Mouse (Mus musculus) thymus, postnatal 25 days (tissue): Measurements from ENCODE around the gene Adam17.

Source experiments
- DNase-seq: peaks from one replicate; pipeline ENCODE4 v3.0.0; 2022

The Adam17 gene

GRCm38 (mm10) chr12:21373100-21373819, at the start of gene Adam17:
Gene Adam17, minus strand, starts transcription at chr12:21373632.
- DNase-seq = peak; percentile 96

DNA sequence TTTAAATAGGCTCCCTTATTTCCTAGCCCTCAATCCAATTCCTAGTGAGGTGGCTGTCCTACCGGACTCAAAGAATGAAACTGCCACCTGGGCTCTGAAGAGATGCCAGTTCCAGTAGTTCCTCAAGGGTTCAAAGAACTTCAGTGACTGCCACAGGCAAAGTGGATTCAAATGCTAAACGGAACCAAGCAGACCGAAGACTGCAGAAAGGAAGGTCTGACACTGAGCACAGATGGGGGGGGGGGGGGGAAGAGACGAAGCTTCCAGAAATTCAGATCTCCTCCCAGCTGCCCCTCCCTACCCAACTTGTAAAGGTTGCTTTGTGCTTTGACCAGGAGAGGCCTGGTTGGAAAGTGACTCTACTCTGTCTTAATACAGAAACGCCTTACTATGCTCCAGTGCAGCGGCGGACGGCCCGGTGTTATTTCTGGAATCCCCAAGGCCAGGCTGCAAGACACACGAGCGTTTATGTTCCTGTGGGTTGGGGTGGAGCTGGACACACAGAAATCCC, 45.2 kb upstream of the Adam17 start:
- DNase-seq = no peak

DNA sequence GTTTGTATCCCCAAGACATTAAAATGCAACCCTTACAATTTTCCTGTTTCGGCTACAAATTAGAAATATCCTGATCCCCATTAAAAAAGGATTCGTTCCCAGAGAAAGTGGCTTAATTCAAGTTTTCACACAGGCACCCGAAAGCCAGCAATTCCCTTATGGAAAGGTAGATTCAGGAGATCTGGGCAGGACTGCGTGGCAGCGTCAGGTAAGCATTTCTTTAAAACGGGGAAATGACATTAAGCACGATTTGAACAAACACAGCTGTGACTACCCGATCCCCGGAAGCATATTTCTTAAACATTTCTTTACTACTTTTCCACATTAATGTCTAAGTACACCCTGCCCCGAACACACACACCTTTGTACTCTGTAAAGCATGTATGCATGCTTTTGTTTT, 44.7 kb upstream of the Adam17 start:
- peak; percentile 30 for DNase-seq

DNA sequence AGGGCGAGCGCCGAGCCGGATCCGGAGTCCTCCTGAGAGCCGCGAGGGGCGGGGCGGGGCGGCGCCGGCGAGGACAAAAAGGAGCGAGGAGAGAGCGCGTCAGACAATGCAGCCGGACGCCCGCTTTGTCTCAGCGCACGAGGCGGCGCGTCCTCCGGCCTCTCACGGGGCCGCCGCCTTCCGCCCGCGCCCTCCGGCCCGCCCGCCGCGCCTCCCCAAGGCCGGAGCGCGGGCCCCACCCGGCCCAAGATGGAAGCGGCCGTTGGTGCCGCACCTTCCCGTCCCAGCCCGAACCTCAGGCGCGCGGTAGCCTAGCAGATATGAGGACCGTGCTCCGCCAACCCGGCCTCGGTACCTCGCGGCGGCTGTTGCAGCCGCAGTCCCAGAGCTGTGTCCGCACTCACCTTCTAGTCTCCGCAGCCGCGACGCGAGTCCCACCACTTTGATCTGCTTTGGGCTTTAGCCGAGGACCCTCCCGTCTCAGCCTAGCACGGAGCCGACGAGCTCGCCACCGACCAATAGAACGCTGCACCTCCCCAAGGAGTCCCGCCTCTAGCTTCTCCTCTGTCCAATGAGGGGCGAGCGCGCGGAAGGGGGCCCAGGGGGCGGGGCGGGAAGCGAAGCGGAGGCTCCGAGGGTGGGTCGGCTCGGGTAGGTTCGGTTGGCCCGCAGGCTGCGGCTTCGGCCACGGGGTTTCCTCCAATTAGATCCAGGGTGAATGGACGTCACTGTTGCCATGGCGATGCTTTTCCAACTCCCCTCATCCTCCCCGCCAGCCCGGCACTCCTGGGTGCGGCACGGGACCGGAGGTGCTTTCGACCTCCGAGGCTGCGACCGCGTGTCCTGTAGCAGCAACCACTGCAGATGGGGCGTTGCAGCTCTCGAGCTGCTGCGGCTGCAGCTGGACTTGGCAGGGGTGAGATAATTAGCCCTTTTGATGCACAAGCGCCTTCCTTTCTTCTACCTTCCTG, 44.0 kb upstream of the Adam17 start, which contains the start of gene Ywhaq:
Gene Ywhaq, minus strand, starts transcription at position 538 of the 971 bp plus-strand sequence.
- peak; percentile 94 for DNase-seq

GRCm38 (mm10) chr12:21416506-21416905, 43.1 kb upstream of the Adam17 start:
- peak; percentile 18 for DNase-seq

DNA sequence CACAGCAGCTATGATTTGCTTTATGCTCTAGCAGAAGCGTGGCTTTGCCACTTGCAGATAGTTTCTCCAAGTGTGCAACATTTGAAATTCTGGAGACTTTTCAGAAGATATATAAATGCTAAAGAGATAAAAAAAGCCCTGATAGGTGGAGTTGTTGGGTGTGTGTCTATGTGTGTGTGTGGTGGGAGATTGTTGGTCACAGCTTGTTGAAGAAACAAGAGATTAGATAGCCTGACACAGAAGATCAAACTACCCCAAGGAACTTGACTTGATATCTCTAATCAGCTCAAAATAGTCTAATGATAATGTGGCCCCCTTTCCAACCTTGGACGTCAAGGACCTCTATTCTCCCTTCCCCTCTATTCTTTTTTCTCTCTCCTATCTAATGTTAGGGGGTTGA, 37.2 kb upstream of the Adam17 start:
- no peak for DNase-seq

- DNase-seq = no peak
Measured at GRCm38 (mm10) chr12:21409651-21410050, 36.2 kb upstream of the Adam17 start.

DNA sequence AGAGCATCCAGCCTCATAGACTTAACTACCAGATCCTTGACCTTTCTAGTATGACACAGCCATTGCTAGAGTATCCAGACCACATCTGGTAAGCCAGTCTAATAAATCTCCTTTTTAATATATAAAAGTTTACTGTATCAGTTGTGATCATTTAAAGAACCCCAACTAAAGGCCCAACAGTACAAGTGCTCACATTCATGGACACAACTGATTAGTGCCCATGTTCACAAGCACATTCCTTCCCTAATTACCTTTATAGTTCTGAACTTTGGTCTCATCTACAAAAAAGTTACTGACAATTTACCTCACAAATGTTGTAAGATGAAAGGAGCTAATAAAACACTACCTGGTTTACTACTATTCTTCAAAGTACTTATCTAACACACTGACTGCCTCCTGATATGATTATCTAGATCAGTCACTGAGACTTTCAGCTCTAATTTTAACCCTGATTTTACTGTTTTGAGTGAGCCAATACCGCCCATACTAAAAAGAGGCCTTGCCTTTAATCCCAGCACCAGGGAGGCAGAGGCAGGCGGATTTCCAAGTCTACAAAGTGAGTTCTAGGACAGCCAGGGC, 35.4 kb upstream of the Adam17 start:
- DNase-seq = no peak

DNA sequence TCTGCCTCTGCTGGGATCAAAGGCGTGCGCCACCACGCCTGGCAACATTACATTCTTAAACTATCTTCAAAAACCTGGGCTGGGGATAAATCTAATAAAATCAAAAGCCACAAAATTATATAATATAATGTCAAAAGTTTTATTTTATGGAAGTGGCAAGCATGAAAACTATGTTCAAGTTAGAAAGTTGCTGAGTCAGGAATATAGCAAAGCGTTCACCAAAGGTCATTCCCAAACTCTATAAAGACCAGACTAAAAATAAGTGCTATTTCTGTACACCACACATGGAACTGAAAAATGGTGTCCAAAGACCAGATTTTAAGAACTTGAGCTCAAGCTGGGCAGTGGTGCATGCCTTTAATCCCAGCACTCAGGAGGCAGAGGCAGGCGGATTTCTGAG, 29.3 kb upstream of the Adam17 start:
- DNase-seq = no peak

DNA sequence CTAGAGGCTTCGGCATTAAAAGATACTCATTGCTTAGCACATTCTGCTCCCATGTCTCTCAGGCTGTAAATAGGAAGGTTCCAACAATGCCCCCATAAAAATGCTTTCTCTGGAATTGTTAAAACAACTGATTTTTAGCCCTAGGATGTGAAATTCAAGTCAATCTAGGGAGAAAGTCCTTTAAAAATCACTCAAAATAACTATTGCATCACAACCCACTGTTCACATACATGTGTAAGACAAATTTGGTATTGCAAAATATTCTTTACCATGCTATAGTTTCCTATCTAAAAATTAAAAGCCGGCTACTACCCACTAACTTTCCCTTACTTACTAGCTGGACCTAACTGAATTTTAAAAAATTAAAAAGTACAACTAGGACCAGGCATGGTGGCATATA, 12.8 kb upstream of the Adam17 start:
- no peak for DNase-seq

DNA sequence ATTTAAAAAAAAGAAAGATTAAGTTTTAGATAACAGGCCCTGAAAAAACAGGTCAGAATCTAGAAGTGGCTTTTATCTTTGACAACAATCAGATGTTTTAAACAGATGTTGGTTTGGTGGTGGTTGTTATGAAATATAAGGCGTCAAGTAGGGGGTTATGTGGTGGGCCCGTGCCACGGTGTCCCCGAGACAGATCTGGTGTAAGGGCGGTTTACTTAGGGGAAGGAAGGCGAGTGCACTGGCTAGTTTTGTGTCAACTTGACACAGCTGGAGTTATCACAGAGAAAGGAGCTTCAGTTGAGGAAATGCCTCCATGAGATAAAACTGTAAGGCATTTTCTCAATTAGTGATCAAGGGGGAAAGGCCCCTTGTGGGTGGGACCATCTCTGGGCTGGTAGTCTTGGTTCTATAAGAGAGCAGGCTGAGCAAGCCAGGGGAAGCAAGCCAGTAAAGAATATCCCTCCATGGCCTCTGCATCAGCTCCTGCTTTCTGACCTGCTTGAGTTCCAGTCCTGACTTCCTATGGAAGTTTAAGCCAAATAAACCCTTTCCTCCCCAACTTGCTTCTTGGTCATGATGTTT, 5.4 kb upstream of the Adam17 start:
- DNase-seq = peak; percentile 28

DNA sequence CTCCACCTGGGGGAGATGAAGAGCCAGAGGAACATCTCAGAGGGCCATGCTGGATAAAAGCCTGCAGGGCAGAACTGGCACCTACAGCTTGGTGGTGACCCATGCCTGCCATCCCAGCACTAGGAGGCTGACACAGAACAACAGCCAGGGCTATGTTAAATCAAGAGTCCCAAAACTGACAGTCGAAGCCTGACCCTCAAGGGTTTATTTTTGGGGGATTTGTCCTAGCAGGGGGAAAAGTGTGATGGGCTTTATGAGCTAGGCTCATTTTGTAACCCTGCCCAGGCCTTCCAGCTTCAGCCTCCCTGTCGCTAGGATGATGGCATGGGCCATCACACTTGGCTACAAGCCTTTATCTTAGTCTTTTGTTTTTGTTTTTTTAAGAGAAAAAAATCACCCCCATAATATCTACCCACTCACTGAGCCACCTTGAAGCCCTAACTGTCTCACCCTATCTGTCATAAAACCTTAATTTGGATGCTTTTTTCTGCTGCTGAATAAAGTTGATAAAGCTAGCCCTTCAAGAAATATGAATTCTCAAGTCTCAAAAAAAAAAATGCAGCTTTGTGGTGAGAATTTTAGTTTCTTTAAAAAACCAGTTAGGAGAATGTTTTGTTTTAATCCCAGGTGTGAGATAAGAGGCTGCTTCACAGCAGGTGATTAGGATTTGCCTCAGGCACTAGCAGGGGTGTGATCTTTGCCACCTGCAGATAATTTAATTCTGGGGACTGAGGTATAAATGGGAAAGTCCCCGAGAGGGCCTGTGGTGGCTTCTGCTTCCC, 2.1 kb upstream of the Adam17 start:
- no peak for DNase-seq

DNA sequence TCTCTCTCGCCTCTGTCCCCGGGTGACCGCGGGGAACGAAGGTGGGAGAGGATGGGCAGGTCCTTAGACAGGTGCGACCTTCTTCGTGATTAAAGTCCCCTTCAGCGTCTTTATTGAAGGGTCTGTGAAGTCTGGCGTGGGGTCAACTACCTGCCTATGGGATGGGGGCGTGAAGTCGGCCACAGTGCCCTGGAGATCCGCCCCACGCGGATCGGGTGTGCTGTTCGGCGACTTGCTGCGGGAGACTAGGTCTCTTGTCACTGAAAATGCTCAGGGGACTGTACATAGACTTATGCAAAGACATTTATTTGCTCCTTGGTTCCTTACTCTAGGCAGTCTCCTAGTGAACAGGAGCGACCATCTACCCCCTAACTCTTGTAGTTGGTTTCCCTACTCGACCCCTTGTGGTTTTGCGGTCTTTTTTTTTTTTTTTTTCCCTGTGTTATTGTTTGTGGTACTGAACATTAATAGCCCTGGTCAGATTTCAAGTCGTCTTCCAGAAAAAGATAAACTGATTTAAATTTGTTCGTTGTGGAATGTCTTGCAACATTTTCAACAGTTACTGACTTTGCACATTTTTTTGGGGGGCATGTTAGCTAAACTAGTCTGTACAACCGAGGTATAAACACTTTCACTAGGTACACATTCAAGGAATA, 516 bp upstream of the Adam17 start:
- no peak for DNase-seq

- no peak for DNase-seq
Measured at GRCm38 (mm10) chr12:21370035-21370611, 3.3 kb downstream of the Adam17 start.

DNA sequence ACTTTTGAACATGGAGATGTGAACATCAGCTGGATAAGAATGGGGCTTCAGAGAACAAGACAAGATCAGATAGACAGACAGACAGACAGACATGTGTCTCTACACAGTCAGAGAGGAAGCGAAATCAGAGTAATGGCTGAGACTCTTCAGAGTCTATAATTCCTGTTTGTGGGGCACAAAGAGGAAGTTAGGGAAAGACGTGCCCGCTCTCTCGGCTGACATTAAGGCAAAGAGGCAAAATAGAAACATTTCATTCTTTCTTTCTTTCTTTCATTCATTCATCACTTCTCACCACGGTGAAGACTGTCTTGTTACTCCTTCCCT, 4.4 kb downstream of the Adam17 start:
- no peak for DNase-seq

DNA sequence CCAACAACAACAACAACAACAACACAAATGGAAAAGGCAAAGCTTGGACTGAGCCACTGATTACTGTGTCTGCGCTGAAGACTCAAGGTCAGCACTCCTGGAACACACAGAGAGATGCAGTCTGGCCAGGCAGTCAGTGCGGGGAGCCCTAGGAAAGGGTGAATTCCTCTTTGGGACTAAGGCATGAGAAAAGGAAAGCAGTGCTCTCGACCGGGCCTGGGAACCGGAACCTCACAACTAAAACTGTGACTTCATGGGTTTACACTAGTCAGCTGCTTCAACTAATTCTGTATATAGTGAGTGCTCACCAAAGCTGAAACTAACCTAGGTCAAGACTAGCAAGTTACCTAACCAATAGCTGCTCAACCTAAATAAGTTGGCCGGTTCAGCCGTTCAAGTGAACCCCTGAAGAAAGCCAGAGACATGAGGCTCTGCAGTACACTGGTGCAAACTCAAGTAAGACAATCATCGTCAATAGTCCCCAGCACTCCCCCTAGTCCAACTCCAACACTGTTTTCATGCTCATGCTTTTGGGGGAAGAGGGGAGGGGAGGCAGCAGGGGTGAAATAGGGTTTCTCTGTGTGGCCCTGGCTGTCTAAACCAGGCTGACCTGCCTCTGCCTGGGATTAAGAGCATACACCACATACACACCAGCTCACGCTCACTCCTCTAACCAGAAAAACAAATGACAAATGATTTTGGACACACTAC, 4.9 kb downstream of the Adam17 start:
- DNase-seq = no peak

GRCm38 (mm10) chr12:21364624-21365435, 8.6 kb downstream of the Adam17 start:
- DNase-seq = no peak

DNA sequence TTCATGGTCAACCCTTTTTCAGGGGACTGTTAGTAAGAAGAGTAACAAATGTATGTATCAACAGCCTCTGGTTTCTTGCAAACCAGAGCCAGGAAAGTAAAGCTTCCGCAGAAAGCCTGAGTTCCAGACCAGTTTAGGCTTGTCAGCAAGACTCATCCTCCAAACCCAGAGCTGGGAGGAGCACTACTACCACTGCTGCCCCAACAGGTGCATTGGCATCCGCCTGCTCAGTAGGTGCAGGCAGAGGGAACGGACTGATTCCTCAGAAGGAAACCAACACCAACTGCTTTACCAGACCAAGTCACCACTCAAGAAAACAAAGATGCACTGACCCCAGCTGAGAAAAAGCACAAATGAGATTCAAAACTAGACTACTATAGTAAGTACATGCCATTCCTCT, 10.2 kb downstream of the Adam17 start:
- DNase-seq = no peak

- DNase-seq = no peak
Measured at GRCm38 (mm10) chr12:21362686-21363085, 10.7 kb downstream of the Adam17 start.

DNA sequence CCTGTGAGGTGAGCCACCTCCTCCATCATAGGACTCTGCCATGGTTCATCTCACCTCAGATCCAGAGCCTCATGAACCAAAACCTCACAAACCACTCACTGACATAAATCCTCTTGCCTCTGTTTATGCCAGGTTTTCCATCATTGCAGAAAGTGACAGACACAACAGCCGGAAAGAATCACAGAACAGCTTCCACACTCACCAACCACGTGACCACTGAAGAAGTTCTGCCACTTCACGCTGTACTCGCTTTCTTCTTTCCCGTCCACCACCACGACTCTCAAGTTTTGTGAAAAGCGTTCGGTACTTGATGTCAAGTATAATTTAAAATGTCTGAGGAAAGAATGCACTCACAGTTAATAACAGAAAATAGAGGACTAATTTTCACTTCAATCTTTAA, 19.8 kb downstream of the Adam17 start:
- no peak for DNase-seq
